Mouse (Mus musculus) inflammation-experienced regulatory T-cells, adult 16 weeks (primary cell): Measurements from ENCODE around the gene Aifm1. TPM values are rescaled to one million over a fixed set of nuclear protein-coding genes. Genes with fewer than 3 reads are reported as not detected.

Experiments used
- polyA plus RNA-seq: library from polyadenylated mRNA; unstranded; fragments of 100-300 nt; shearing (Covaris generic); gene quantifications from one replicate; pipeline ENCODE4 v1.2.1, GENCODE M21; 2017

Gene Aifm1
- polyA plus RNA-seq: 56.4 TPM

DNA sequence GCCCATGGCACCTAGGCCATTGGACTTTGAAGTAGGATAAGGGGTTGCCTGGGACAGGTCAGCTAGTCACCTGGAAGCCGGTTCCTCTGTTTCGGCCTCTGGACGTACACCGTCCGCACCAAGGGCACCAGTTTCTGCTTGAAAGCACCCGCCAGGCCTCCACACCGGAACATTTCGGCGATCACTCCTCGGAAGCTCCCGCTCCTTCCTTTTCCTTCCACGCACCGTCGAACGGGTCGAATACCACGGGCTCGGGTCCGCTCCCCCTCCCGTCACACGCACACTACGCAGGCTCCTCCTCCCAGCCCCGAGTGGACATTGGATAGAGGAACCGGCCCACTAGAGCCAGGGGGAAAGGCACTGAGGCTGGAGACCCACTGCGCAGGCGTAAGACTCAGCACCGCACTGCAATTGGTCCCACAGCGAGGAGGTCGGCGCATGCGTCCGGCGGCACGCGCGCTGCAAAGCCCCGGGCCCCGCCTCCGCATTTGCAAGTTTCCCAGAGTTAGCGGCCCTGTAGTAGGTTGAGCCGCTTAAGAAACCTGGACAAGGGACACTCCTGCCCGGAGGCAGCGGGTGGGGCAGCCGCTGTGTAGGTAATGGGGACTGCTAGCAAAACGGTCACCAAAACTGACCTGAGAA is at the start of gene Aifm1:
Aifm1 (minus strand) TSS at position 398 of the 642 bp plus-strand sequence.

GRCm38 (mm10) chrX:48518808-48519548 is 5.6 kb upstream of the Aifm1 start, which contains the start of gene Rab33a:
Gene Rab33a (plus strand): TSS chrX:48519285.

GRCm38 (mm10) chrX:48462754-48463507 is 50.4 kb downstream of the Aifm1 start, which contains the start of gene Elf4:
Gene Elf4 (minus strand): TSS chrX:48463132.

Other genes starting within 250 kb of the Aifm1 start
- gene Bcorl1, start 172.2 kb downstream of the Aifm1 start, polyA plus RNA-seq: 2.3 TPM
- gene Elf4, start 50.4 kb downstream of the Aifm1 start, polyA plus RNA-seq: 30.5 TPM
- 0.43 TPM for gene Rab33a, start 5.7 kb upstream of the Aifm1 start, polyA plus RNA-seq
- gene Zfp280c, start 80.9 kb upstream of the Aifm1 start, polyA plus RNA-seq: 16.3 TPM
- gene Slc25a14, start 109.8 kb upstream of the Aifm1 start, polyA plus RNA-seq: 14.9 TPM
- gene Gpr119, start 160.9 kb upstream of the Aifm1 start, polyA plus RNA-seq: not detected
- 22.7 TPM for gene Rbmx2, start 181.4 kb upstream of the Aifm1 start, polyA plus RNA-seq